Mouse (Mus musculus) adrenal gland, postnatal 14 days (tissue): ENCODE measurements around the gene Adamts2. TPM values are rescaled to one million over a fixed set of nuclear protein-coding genes. Genes with fewer than 3 reads are reported as not detected.

Experiments
- DNase-seq: peaks from one replicate; pipeline ENCODE4 v3.0.0; 2021; ENCODE audit warnings: mixed read lengths
- total RNA-seq: library from RNA; stranded (reverse); gene quantifications from 2 replicates; pipeline ENCODE4 v1.2.3, GENCODE M21; 2021

The Adamts2 gene
- total RNA-seq, 1 experiment from 2014 or later: 14.2 TPM

DNA sequence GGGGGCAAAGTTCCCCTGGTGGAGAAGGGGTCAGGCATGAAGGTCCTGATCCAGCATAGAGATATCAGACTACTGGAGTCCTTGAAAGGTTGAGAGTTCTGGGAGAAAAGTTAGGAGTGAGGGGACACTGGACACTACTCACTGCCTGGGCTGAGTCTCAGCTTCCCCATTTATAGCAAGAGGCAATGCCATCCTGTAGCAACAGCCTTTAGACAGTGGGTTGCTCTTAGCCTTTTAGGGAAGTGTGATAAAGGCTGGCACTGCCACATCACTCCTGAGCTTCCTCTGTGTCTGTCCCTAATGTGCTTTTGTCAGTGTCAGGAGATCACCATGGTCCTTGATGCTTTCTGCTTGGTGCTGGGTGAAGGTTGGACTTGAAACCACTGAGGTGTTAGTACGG, 134.7 kb downstream of the Adamts2 start:
- no peak for DNase-seq

- no peak for DNase-seq
Observed at GRCm38 (mm10) chr11:50738436-50738835, 136.6 kb downstream of the Adamts2 start.

DNA sequence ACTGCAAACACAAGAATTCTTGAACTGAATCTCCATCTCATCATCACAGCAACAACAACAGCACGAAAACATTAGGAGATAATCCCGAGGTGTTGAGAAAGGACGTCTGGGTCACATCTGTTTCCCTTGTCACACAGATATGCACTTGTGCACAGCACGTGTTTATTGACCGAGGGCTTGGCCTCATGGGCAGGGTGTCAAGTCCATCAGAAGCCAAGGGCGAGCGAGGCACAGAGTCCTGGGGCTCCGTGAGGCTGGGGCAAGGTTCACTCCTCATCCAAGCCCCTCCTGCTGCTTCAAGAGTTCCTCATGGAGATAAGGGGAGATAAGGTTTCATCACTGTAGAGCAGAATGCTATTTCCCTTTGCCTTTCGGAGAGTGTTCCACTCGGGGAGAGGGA, 137.6 kb downstream of the Adamts2 start:
- peak; percentile 32 for DNase-seq

- no peak for DNase-seq
Observed at GRCm38 (mm10) chr11:50742146-50742545, 140.3 kb downstream of the Adamts2 start.

- peak; percentile 43 for DNase-seq
Observed at GRCm38 (mm10) chr11:50744971-50745370, 143.1 kb downstream of the Adamts2 start.

DNA sequence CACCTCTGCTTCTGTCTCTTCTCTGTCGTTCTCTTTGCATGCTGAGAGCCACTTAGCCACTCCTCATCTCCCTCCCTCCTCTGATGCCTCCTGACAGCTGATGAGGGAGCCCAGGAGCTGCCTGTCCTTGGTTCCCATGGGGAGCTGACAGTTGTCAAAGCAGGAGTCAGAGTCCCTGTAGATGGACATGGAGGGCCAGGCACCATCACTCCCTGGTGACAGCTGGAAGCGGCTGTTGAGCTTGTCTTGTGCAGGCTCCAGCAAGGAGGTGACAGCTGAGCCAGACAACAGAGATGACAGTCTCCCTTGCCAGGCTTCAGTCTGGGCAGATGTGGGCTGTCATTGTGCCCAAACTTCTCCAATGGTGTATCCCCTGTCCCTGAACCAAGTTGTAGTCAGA, 144.6 kb downstream of the Adamts2 start:
- no peak for DNase-seq

GRCm38 (mm10) chr11:50750983-50751585, 149.2 kb downstream of the Adamts2 start:
- no peak for DNase-seq

GRCm38 (mm10) chr11:50757741-50758140, 155.9 kb downstream of the Adamts2 start:
- DNase-seq: no peak

GRCm38 (mm10) chr11:50766461-50766860, 164.6 kb downstream of the Adamts2 start:
- no peak for DNase-seq

DNA sequence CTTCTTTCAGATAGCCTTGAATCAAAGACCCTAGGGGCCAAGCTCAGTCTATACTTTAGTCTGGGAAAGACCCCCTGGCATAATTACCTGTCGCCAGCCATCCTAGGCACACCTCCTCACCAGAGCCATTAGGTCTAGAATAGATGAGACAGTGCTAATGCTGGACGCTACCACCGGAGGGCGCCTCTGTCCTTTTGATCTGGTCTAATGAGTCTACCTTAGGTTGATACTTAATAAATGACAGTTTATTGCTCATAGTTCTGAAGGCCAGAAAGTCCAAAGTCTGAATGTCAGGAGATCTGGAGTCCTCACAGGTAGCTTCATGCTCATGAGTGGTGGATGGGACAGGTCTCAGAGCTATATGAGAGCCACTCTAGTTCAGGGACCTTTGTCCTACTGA, 165.2 kb downstream of the Adamts2 start:
- DNase-seq: peak; percentile 75

GRCm38 (mm10) chr11:50768995-50769749, 167.3 kb downstream of the Adamts2 start:
- peak; percentile 92 for DNase-seq

GRCm38 (mm10) chr11:50771006-50771405, 169.1 kb downstream of the Adamts2 start:
- DNase-seq: no peak

DNA sequence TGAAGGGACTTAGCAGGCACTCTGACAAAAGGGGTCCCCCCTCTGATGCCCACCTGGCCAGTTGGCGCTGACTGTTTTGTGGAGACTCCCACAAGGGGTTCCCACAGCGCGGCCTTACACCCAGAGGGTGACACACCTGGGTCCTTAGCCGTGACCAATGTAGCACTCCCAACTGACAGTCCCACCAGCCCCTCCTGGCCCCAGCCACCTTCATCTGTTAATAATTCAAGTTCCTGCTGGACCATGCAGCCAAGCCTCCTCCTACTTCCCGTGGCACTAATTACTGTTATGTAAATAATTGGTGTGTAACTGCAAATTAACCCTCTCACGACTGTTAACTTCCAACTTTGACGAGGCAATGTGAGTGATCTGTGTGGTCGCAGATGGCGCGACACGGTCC, 195.8 kb downstream of the Adamts2 start:
- DNase-seq: no peak

DNA sequence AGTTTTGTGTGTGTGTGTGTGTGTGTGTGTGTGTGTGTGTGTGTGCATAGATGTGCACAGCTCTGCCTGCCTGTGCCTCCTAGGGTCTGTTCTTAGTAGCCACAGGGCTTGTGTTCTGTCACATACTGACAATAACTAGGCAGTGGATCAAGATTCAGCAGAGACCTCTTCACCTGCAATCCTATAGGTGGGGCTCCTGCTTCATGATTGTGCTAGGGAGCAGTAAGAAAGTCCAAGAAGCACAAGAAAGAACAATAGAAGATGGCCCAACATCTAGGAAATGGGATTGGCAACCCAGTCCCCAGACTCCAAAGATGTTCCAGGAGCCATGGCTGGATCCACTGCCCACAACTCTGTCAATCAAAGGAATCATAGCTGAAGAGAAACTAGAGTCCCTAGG, 197.0 kb downstream of the Adamts2 start:
- no peak for DNase-seq

- DNase-seq: no peak
Observed at GRCm38 (mm10) chr11:50814233-50814632, 212.3 kb downstream of the Adamts2 start.

GRCm38 (mm10) chr11:50826214-50826613, 224.3 kb downstream of the Adamts2 start:
- no peak for DNase-seq

DNA sequence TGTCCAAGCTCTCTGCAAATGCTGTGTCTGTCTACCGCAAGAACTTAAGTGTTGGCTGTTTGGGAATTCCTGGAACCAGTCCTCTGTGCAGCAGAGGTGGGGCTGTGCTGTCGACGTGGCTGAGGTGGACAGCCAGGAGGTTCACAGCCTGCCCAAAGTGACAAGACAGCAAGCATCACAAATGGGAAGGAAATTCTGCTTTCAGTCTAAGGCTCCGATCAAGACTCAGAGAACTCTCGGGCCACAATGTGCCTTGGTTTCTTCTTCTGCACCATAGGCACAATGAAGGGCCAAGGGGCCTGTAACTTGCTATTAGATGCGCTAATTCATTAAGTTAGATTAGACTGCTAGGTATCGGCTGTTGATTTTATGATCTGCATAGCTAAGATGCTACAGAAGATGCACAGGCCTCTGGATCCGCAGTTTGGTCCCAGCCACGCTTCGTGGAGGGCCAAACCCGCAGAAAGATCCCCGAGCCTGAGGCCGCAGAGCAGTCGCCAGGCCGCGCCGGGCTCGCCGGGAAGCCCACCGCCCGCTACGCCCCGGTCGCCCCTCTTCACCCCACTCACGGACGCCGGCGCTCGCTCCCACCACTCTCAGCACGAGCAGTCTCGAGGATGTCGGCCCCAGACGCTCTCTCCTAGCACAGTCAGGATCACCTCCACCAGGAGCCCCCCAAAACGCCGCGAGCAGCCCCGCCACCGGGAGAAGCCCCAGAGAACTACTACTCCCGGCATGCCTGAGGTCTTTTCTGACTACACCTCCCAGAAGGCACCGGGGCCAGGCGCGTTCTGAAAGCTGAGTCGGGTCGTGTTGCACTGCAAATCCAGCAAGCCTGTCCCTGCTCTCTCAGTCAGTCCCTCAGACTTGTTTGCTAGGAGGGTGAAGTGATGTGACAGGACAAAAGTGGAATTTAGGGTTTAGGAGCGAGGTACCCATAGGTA, 225.4 kb downstream of the Adamts2 start, which contains the start of gene Zfp354c:
Gene Zfp354c, minus strand, starts transcription at position 715 of the 944 bp plus-strand sequence.
- DNase-seq: peak; percentile 92

DNA sequence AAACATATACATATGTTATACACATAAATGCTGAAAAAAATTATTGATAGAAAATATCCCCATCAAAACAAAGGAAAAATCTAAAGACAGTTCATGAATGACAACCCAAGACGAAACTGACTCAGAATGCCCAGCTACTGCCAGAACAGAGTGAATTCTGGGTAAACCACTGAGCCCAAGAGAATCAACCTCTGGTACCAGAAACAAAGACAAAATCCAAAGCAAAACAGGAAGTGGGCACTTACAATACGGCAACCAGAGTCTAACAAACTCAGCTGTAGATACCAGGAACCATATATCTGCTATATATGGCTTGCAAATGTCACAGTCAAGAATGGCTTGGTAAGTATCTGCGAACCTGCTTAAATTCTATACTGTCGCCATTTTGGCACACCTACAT, 233.8 kb downstream of the Adamts2 start:
- no peak for DNase-seq

DNA sequence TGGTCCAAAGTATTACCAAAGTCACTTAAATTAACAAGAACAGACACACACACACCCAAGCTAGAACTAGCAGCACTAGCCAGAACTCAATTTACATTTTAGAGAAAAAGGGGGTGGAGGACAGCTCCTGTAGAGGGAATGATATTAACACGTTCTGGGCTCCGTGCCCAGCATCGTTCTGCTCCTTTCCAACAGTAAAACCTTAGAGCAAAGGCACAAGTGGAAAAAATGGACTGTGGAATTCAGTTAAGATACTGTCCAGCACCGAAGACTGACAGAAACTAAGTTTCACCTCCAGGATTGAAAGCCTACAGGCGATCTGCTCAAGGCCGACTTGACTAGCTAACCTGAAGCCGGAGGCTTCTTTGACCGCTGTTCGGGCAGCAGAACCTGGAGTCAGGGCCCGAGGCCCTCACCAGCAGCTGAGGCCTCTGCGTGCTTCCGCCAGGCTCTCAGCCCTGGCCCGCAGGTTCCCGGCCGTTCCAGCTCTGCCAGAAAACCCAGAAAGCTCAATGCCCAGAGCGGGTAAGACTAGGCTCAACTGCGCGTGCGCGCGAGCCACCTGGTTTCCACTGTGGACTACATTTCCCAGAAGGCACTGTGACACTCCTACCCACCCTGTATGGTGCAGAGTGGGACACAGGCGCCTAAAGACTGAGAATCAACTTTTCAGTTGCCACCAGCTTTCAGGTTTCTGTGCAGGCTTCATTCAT, 239.3 kb downstream of the Adamts2 start, which contains the start of gene Zfp879:
Gene Zfp879, minus strand, starts transcription at position 530 of the 713 bp plus-strand sequence.
- DNase-seq: peak; percentile 92

DNA sequence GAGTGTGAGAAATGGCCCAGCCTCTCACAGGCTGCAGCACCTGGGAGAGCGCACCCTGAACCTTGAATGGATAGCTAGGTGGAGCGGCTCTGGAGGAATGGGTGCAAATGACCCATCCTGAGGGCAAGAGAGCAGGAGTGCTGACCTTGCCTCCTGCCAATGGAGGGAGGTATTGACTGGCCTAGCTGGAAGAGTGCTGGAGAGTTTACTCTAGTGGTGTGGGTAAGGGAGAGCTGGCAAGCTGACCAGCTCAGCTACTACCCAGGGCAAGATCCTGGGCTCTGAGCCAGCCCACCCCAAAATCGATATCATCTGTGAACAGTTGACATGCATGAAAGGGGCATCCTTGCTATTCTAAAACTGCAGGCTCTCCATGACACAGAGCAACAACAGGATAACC, 244.1 kb downstream of the Adamts2 start:
- no peak for DNase-seq

- DNase-seq: no peak
Observed at GRCm38 (mm10) chr11:50847047-50847446, 245.2 kb downstream of the Adamts2 start.
